Mouse (Mus musculus): ENCODE measurements around the gene Mga. TPM values are rescaled to one million over a fixed set of nuclear protein-coding genes. Genes with fewer than 3 reads are reported as not detected.

Gene Mga
- polyA plus RNA-seq, 1 experiment from 2014 or later = 28.5 TPM

- no peak overlapping the region for H3K9ac ChIP-seq
- WGBS = 91% methylated on average over 1 of the region's 1 CpGs
- H3K27me3 ChIP-seq = no peaks in the 10 kb centered on the region
- no peak overlapping the region for H3K4me2 ChIP-seq
- no peak overlapping the region for H3K27ac ChIP-seq
- ATAC-seq = no peak
- no peaks in the 10 kb centered on the region for H3K4me1 ChIP-seq
- no peaks in the 10 kb centered on the region for H3K9me3 ChIP-seq (replicated peaks)
- H3K4me3 ChIP-seq = no peak overlapping the region
- peaks cover 22% of the 10 kb centered on the region for H3K36me3 ChIP-seq (ENCODE audit: poor library complexity, severe bottlenecking)
Observed at GRCm38 (mm10) chr2:119917631-119918369, 20.8 kb downstream of the Mga start.

- no peak overlapping the region for H3K4me2 ChIP-seq
- peaks cover 26% of the 10 kb centered on the region for H3K4me1 ChIP-seq
- peaks cover 15% of the 10 kb centered on the region; the same call in 1 of the 2 replicates for H3K36me3 ChIP-seq (ENCODE audit: poor library complexity, severe bottlenecking)
- no peaks in the 10 kb centered on the region for H3K9me3 ChIP-seq (replicated peaks)
- WGBS = 53% methylated on average over 9 of the region's 9 CpGs
- H3K27me3 ChIP-seq = no peaks in the 10 kb centered on the region
- H3K4me3 ChIP-seq = no peak overlapping the region
- no peak for ATAC-seq
- no peak overlapping the region for H3K9ac ChIP-seq
- no peak overlapping the region for H3K27ac ChIP-seq
Observed at GRCm38 (mm10) chr2:119970571-119970970, 73.5 kb downstream of the Mga start.

GRCm38 (mm10) chr2:119971316-119971715 is 74.3 kb downstream of the Mga start:
- Histone ChIP-seq H3K36me3 (ENCODE audit: poor library complexity, severe bottlenecking) (0 out of 2 replicates have a peak, but pooled peaks cover 10% of the 10 kb centered on the region), H3K27me3 (no peaks in the 10 kb centered on the region), H3K9me3 (replicated peaks) (no peaks in the 10 kb centered on the region), H3K4me1 (peaks cover 26% of the 10 kb centered on the region), H3K4me3 (peak overlapping the region; percentile 71; the same call in 1 of the 2 replicates), H3K27ac (no peak overlapping the region), H3K9ac (no peak overlapping the region), H3K4me2 (peak overlapping the region; percentile 64)
- 84% methylated on average over 3 of the region's 3 CpGs for WGBS
- no peak for ATAC-seq

- Histone ChIP-seq H3K4me2 (peak overlapping the region; percentile 64), H3K9ac (peak overlapping the region; percentile 84), H3K27ac (peak overlapping the region; percentile 59), H3K4me1 (peaks cover 26% of the 10 kb centered on the region), H3K27me3 (no peaks in the 10 kb centered on the region), H3K9me3 (replicated peaks) (no peaks in the 10 kb centered on the region), H3K36me3 (ENCODE audit: poor library complexity, severe bottlenecking) (0 out of 2 replicates have a peak, but pooled peaks cover 5% of the 10 kb centered on the region), H3K4me3 (peak overlapping the region; percentile 71)
- peak; percentile 99 for ATAC-seq
- 0% methylated on average over 32 of the region's 32 CpGs for WGBS
Observed at GRCm38 (mm10) chr2:119971837-119972536, 75.0 kb downstream of the Mga start.

- H3K9ac ChIP-seq = peak within 1 kb of the TSS; percentile 84
- H3K36me3 ChIP-seq (ENCODE audit: poor library complexity, severe bottlenecking) = 0 out of 2 replicates have a peak, but pooled peaks cover 5% of the 10 kb centered on the region
- H3K4me3 ChIP-seq = peak within 1 kb of the TSS; percentile 71
- ATAC-seq = peak; percentile 72
- 2% methylated on average over 19 of the region's 19 CpGs for WGBS
- peak within 1 kb of the TSS; percentile 64 for H3K4me2 ChIP-seq
- H3K4me1 ChIP-seq = peaks cover 26% of the 10 kb centered on the region
- no peaks in the 10 kb centered on the region for H3K27me3 ChIP-seq
- peak within 1 kb of the TSS; percentile 59 for H3K27ac ChIP-seq
- H3K9me3 ChIP-seq (replicated peaks) = no peaks in the 10 kb centered on the region
Observed at GRCm38 (mm10) chr2:119972537-119972879, 75.5 kb downstream of the Mga start, which contains the start of gene Mapkbp1. Gene Mapkbp1, plus strand, starts transcription at chr2:119972699.

- Histone ChIP-seq H3K27me3 (no peaks in the 10 kb centered on the region), H3K4me1 (no peaks in the 10 kb centered on the region), H3K27ac (no peak overlapping the region), H3K4me2 (no peak overlapping the region), H3K36me3 (ENCODE audit: poor library complexity, severe bottlenecking) (no peaks in the 10 kb centered on the region), H3K9me3 (replicated peaks) (no peaks in the 10 kb centered on the region), H3K4me3 (no peak overlapping the region), H3K9ac (no peak overlapping the region)
- WGBS = 86% methylated on average over 7 of the region's 7 CpGs
- no peak for ATAC-seq
Observed at GRCm38 (mm10) chr2:119980343-119980986, 83.4 kb downstream of the Mga start.

- ATAC-seq = no peak
- Histone ChIP-seq H3K9me3 (replicated peaks) (no peaks in the 10 kb centered on the region), H3K27ac (no peak overlapping the region), H3K9ac (no peak overlapping the region), H3K27me3 (no peaks in the 10 kb centered on the region), H3K4me3 (no peak overlapping the region), H3K36me3 (ENCODE audit: poor library complexity, severe bottlenecking) (no peaks in the 10 kb centered on the region), H3K4me1 (no peaks in the 10 kb centered on the region), H3K4me2 (no peak overlapping the region)
- 90% methylated on average over 2 of the region's 2 CpGs for WGBS
Observed at GRCm38 (mm10) chr2:119981631-119982030, 84.6 kb downstream of the Mga start.

GRCm38 (mm10) chr2:119985871-119986270 is 88.8 kb downstream of the Mga start:
- no peak for ATAC-seq
- H3K4me3 ChIP-seq = no peak overlapping the region
- 68% methylated on average over 8 of the region's 8 CpGs for WGBS

GRCm38 (mm10) chr2:119986369-119986768 is 89.3 kb downstream of the Mga start:
- Histone ChIP-seq H3K9me3 (replicated peaks) (no peaks in the 10 kb centered on the region), H3K4me3 (no peak overlapping the region), H3K36me3 (ENCODE audit: poor library complexity, severe bottlenecking) (no peaks in the 10 kb centered on the region), H3K27me3 (no peaks in the 10 kb centered on the region), H3K9ac (no peak overlapping the region), H3K4me2 (no peak overlapping the region), H3K27ac (no peak overlapping the region), H3K4me1 (no peaks in the 10 kb centered on the region)
- ATAC-seq = no peak
- whole genome bisulfite sequencing = 79% methylated on average over 6 of the region's 6 CpGs

More at GRCm38 (mm10) chr2:119985871-119986270, 88.8 kb downstream of the Mga start:
- Histone ChIP-seq H3K9me3 (replicated peaks) (no peaks in the 10 kb centered on the region), H3K4me2 (no peak overlapping the region), H3K9ac (no peak overlapping the region), H3K4me1 (no peaks in the 10 kb centered on the region), H3K36me3 (ENCODE audit: poor library complexity, severe bottlenecking) (no peaks in the 10 kb centered on the region), H3K27me3 (no peaks in the 10 kb centered on the region), H3K27ac (no peak overlapping the region)

- no peak overlapping the region for H3K4me3 ChIP-seq
- no peak for ATAC-seq
- no peak overlapping the region for H3K9ac ChIP-seq
- H3K36me3 ChIP-seq (ENCODE audit: poor library complexity, severe bottlenecking) = no peaks in the 10 kb centered on the region
- no peaks in the 10 kb centered on the region for H3K27me3 ChIP-seq
- H3K4me1 ChIP-seq = no peaks in the 10 kb centered on the region
- no peak overlapping the region for H3K27ac ChIP-seq
- no peak overlapping the region for H3K4me2 ChIP-seq
- 96% methylated on average over 2 of the region's 2 CpGs for WGBS
- H3K9me3 ChIP-seq (replicated peaks) = no peaks in the 10 kb centered on the region
Observed at GRCm38 (mm10) chr2:119987441-119987840, 90.4 kb downstream of the Mga start.

GRCm38 (mm10) chr2:119988952-119989351 is 91.9 kb downstream of the Mga start:
- 94% methylated on average over 4 of the region's 4 CpGs for WGBS
- no peak for ATAC-seq

GRCm38 (mm10) chr2:119990881-119991280 is 93.9 kb downstream of the Mga start:
- 92% methylated on average over 6 of the region's 6 CpGs for WGBS
- H3K9me3 ChIP-seq (replicated peaks) = no peaks in the 10 kb centered on the region
- ATAC-seq = no peak

More at GRCm38 (mm10) chr2:119988952-119989351, 91.9 kb downstream of the Mga start:
- Histone ChIP-seq H3K27ac (no peak overlapping the region), H3K36me3 (ENCODE audit: poor library complexity, severe bottlenecking) (no peaks in the 10 kb centered on the region), H3K9me3 (replicated peaks) (no peaks in the 10 kb centered on the region), H3K4me3 (no peak overlapping the region), H3K27me3 (no peaks in the 10 kb centered on the region), H3K4me2 (no peak overlapping the region), H3K9ac (no peak overlapping the region), H3K4me1 (no peaks in the 10 kb centered on the region)

More at GRCm38 (mm10) chr2:119990881-119991280, 93.9 kb downstream of the Mga start:
- no peak overlapping the region for H3K27ac ChIP-seq
- H3K27me3 ChIP-seq = no peaks in the 10 kb centered on the region
- H3K36me3 ChIP-seq (ENCODE audit: poor library complexity, severe bottlenecking) = no peaks in the 10 kb centered on the region
- H3K4me2 ChIP-seq = no peak overlapping the region
- no peaks in the 10 kb centered on the region for H3K4me1 ChIP-seq
- no peak overlapping the region for H3K4me3 ChIP-seq
- no peak overlapping the region for H3K9ac ChIP-seq
